Mouse (Mus musculus) erythroid progenitor cell, adult 5-6 weeks (primary cell): ENCODE measurements around the gene Plpp6. TPM values are rescaled to one million over a fixed set of nuclear protein-coding genes. Genes with fewer than 3 reads are reported as not detected.
"Not testable (repeated sequence)": the region's sequence is repeated elsewhere in the genome, so short reads cannot be mapped to it uniquely, and the experiment has no call there.

Experiments
- ATAC-seq: replicated peaks from 2 replicates; pipeline ENCODE4 v1.8.0; 2016; ENCODE audit warnings: moderate number of reproducible peaks, mild to moderate bottlenecking, moderate TSS enrichment, inconsistent platforms; ENCODE audit not compliant: poor library complexity, low FRiP score, severe bottlenecking
- total RNA-seq, 2 experiments: library from RNA; stranded (forward) in 1 of 2; stranded (reverse) in 1 of 2; fragments of 150-400 nt in 1 of 2; fragments of 186-747, 209-891 nt in 1 of 2; gene quantifications; 2 replicates each; pipeline versions ENCODE4 v1.2.3 to v1.2.4; 2015 to 2017; ENCODE audit warnings: low replicate concordance in 2 of 2

The Plpp6 gene
- total RNA-seq, 2 experiments from 2014 or later: 0.42 TPM; not detected in 1

DNA sequence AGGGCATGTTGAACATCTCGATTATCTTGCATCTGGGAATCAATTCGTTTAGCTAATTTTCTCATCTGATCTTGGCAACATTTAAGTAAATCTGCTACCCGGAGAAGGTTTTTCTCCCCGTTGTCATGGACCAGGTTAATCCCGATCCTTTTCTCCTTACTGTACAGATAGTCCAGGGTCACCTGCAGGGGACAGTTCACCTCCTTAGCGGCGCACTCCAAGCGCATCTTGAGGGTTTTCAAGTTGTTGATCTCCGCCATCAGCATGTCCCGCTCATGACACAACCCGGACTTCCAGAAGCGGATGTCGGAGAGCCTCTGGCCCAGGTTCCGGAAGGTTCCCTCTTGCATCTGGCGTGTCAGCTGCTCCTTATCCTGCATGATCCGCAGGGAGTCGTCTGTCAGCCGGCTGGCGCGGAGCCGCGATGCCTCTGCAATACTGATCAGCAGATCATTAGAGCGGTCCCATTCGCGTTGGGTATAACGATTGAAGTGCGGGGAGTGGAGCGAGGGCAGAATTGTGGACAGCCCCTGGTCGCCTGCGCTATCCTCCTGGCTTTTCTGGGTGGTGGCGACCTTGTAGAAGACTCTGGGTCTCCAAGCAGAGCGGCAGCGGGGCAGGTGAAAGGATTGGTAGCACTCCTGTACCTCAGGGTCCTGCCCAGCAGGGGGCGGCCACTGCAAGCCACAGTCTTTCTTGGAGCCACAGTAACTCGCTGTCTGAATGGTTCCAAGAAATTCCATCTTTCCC is 11.3 kb downstream of the Plpp6 start:
- ATAC-seq: peak; percentile 82

DNA sequence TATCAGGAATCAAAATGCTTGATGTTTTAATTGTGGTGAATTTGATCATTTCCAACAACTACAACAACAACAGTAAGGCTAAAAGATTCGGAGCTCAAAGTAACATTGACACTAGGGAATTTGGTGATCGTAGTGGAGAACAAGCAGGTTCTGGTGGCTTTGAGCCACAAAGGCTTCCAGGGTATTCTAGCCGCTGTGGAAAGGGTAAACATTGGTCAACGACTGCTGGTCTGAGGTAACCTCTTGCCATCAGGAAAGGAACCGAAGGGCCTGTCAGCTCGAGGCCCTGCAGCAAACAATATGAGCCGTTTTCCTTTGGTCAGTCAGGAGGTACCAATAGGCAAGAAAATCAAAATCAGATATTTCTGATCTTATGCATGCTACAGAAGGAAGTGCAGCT is 18.9 kb downstream of the Plpp6 start:
- ATAC-seq: no peak

DNA sequence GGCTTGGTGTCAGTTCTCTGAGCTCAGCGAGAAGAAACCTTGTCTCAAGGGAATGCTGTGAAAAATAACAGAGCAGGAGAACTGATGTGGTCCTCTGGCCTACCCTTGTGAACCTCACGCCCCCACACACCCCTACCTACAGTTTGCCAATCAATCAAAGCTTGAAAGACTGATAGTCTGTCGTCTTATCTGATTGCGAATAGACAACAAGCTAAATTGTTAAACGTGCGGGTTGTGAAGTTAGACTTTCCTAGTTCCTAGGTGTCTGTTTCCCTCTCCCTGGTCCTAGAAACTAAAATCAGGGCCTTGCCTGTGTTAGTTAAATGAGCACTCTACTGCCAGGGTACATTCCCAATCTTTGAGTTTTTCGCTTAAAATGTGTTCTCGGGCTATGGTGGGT is 25.8 kb downstream of the Plpp6 start:
- no peak for ATAC-seq

GRCm38 (mm10) chr19:28990194-28990589 is 26.4 kb downstream of the Plpp6 start, which contains the start of gene Cdc37l1:
Gene Cdc37l1, plus strand, starts transcription at chr19:28990352.
- ATAC-seq: peak; percentile 99

- peak; percentile 21 for ATAC-seq
These were observed 27.0 kb downstream of the Plpp6 start for GRCm38 (mm10) chr19:28990590-28991221.

GRCm38 (mm10) chr19:28991391-28991790 is 27.6 kb downstream of the Plpp6 start:
- no peak for ATAC-seq

- ATAC-seq: no peak
These were observed 31.1 kb downstream of the Plpp6 start for GRCm38 (mm10) chr19:28994870-28995269.

- ATAC-seq: no peak
These were observed 31.6 kb downstream of the Plpp6 start for GRCm38 (mm10) chr19:28995366-28995765.

DNA sequence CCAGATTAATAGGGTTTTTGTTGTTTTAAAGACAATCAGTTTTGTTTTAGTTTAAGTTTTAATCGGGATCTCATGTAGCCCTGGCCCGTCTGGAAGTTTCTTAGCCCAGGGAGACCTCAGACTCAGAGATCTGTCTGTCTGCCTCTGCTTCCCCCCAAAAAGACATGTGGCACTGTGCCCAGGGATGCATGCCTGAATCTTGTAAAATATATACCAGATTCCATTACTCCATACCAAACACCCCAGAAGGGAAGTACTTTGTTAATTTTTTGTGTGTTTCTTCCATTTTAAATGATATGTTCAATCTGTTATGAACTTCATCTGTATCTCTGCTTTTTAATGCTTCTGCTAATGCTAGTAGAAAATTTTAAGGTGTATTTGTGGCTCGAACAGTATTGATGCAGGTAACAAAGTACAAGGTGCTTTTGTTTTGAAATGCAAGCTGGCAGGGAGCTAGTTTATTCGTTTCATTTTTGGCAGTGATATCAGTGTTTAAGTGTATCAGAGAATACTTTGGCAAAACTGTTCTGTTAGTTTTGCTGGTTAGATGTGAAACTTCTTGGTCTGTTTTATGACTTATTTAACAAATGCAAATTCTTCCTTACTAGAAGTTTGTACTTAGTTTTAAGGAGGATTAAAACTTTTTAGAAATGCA is 34.4 kb downstream of the Plpp6 start:
- no peak for ATAC-seq

DNA sequence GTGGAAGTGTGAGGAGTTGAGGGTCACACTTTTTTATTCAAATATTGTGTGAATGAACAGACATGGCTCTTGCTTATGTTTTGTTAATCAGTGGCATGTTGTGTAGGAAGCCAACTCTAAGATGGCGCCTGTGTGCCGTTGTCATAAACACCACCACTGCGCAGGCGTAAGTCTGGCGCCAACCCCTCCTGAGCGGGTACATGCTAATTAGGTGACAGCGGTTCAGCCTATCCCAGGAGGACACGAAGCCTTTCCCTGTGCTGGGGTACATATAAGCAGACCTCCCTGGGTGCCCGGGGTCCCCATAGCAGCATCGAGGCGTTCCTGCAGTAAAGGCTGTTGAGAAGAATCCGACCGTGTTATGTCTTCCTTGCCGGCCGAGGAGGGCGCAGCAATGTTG is 36.6 kb downstream of the Plpp6 start:
- ATAC-seq: not testable (repeated sequence)

DNA sequence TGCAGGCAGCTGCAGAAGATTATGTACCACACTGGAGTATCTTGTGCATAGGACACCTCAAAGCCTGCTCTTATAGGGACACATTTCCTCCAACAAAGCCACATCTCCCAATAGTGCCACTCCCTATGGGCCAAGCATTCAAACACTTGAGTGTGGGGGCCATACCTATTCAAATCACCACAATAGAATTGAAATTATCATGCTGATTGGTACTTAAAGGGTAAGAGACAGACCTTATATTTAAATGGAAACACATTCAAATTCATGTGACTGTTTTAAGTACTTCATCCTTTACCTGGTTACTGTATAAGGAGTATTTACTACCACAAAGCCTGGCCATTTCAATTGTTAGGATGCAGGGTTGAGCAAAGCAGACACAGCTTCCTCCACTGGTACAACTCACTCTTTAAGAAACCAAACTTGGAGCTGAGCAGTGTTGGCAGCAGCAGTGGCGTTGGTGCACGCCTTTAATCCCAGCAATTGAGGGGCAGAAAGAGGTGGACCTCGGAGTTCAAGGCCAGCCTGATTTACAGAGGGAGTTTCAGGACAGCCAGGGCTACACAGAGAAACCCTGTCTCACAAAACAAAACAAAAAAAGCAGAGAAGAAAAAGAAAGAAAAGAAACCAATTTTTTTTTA is 44.4 kb downstream of the Plpp6 start:
- no peak for ATAC-seq

DNA sequence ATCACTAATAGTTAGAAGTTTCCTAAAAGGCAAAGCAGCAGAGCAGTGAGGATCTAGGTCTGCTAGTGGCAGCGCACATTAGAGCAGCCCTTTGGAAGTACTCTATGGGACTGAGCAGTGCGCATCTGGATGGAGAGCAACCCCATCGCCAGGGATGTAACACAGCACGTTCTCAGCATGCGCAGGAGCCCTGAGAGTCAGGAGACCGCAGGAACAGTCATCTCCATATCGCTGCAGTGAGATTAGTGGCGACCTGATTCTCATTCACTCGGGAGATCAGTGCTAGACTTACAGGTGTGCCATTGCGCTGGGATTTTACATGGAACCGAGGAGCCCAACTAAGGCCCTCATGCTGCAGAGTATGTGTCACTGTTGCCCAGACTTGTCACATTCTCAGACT is 45.3 kb downstream of the Plpp6 start:
- ATAC-seq: no peak

- no peak for ATAC-seq
These were observed 47.7 kb downstream of the Plpp6 start for GRCm38 (mm10) chr19:29011355-29011990.

DNA sequence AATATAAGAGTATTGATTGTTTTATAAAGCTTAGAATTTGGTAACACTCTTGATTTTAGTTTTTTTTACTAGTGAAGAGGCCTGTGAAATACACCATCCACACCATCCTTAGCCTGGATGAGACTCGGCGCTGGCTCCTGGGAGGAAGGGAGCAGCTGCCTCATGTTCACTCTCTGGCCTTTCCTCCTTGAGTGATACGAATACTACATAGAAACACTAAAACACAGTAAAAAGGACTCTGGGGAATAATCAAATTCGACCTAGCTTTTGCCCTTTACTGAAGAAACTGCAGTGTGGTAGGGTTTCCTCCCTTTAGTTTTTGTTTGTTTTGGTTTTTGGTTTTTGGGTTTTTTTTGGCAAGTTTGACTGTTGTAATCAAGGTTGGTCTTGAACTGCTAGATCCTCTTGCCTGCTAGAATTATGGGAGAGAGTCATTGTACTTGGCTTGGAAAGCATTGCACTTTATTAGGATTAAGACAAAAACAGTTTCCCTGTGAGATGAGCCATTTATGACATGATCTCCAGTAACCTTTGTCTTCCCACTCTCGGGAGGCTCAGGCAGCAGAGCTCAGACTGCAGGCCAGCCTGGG is 50.8 kb downstream of the Plpp6 start:
- no peak for ATAC-seq

- 0 out of 2 replicates have a peak, but pooled peaks have one; percentile 34 for ATAC-seq
These were observed 51.9 kb downstream of the Plpp6 start for GRCm38 (mm10) chr19:29015410-29016203.

DNA sequence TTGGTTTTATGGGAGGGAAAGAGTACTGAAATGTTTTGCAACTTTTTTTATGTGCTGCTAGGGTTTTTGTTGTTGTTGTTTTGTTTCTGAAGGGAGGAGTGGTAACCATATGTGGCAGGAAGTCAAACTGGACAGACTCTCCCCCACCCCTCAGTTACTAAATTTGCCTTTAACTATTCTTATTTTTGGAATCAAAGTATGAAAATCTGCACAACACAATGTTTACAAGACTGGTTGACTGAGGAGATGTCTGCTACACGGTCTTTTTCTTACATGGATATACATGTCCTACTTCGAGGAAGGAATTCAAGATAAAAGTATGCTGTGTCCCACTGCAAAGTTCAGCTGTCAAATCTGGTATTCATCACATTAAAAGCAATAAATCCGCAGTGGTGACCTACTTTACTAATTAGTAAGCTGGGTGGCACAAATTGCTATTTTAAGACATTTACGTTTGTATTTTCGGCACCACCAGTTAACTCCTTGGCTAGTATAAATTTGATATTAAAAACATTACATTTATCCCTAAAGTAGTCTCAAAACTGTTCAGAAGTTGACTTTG is 52.5 kb downstream of the Plpp6 start:
- no peak for ATAC-seq
